22 mouse cellular contexts compared by ENCODE assay signal in genomic region chr15:6404172-6404571, GRCm38 (mm10). TPM values are rescaled to one million over a fixed set of nuclear protein-coding genes. Genes with fewer than 3 reads are reported as not detected.
"Had no signal": no experiment of that assay in that cellular context is flagged by ENCODE, and none has a peak within 500 bp of the region (broad histone marks: within the 10 kb centered on the region; RNA-seq: fewer than 3 reads in every experiment).

No protein-coding gene starts in this region.

- H3K4me2 ChIP-seq: liver, embryonic 11.5 days; liver, embryonic 15.5 days; midbrain, embryonic 12.5 days; stomach, embryonic 15.5 days had no signal

- H3K36me3 ChIP-seq: liver, embryonic 15.5 days; midbrain, embryonic 12.5 days; stomach, embryonic 15.5 days had no signal

- H3K9me3 ChIP-seq: liver, embryonic 15.5 days; midbrain, embryonic 12.5 days; stomach, embryonic 15.5 days had no signal

- ATAC-seq: lung, postnatal 0 days; midbrain, embryonic 16.5 days had no signal

- H3K27me3 ChIP-seq: liver, embryonic 15.5 days; midbrain, embryonic 12.5 days; stomach, embryonic 15.5 days had no signal

- H3K4me1 ChIP-seq: liver, embryonic 15.5 days; midbrain, embryonic 12.5 days; stomach, embryonic 15.5 days had no signal

- H3K27ac ChIP-seq: liver, embryonic 15.5 days; midbrain, embryonic 12.5 days; stomach, embryonic 15.5 days had no signal

- DNase-seq: kidney, adult 11 months; kidney, postnatal 36 days; left cerebral cortex, postnatal 4 days; lung, adult 2 months; right cerebral cortex, postnatal 14 days; thymus, adult 2 months; thymus, postnatal 36 days had no signal

- H3K4me3 ChIP-seq: liver, embryonic 15.5 days; midbrain, embryonic 12.5 days; stomach, embryonic 15.5 days had no signal

- H3K9ac ChIP-seq: liver, embryonic 15.5 days; midbrain, embryonic 12.5 days; stomach, embryonic 15.5 days had no signal

RNA-seq across cellular contexts. Expression of gene C9, which starts 41.0 kb away (rescaled TPM):
- total RNA-seq: layer of hippocampus, adult 18-20 months; layer of hippocampus, postnatal 10 days; left cerebral cortex, adult 18-20 months; left cerebral cortex, postnatal 10 days; left cerebral cortex, postnatal 4 days; megakaryocyte-erythroid progenitor cell, adult 5-6 weeks had no signal
- polyA plus RNA-seq: kidney, embryonic 16.5 days; lung, adult 2 months; lung, postnatal 0 days; midbrain, embryonic 16.5 days; neural tube, embryonic 14.5 days; spleen, adult 2 months; testis, adult 2 months; thymus, adult 2 months had no signal
